Mouse (Mus musculus) lung, postnatal 14 days (tissue): ENCODE data around the gene Opalin.

ENCODE experiments used
- DNase-seq: peaks from one replicate; pipeline ENCODE4 v3.0.0; 2021

Opalin gene

DNA sequence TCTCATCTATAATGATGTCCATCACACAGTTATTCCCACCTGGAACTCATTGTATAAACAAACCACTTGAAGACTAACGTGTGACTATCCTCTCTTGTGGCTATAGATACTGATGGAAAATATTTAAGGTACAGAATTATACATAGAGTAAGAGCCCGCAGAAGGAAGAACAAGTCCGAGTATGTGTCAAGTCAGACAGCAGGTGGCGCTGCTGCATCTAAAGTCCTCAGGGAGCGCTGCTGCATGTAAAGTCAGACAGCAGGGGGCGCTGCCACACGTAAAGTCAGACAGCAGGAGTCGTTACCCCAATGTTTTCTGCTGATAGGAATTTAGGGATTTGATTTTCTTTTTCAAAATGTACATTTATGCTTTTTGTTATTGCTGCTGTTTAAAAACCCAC lies 5.4 kb downstream of the Opalin start:
- DNase-seq, result peak; percentile 93

DNA sequence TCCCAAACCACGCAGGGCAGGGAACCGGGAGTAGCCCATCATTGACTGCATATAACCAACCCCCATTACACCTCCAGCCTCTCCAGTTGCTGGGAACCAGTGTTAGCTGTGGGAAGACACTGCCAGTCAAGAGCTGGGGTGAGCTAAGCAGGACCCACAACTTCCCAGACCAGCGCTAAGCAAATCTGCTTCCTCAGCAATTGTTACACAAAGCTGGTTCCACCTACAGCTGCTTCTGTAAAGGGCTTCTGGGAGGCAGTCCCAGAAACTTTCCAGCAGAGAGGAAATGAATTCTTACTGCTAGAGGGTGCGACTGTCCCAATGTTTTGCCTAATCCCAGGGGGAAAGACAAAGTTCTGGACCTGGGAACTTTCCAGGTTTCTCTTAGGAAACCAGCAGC lies 22.2 kb downstream of the Opalin start:
- DNase-seq, result no peak

DNA sequence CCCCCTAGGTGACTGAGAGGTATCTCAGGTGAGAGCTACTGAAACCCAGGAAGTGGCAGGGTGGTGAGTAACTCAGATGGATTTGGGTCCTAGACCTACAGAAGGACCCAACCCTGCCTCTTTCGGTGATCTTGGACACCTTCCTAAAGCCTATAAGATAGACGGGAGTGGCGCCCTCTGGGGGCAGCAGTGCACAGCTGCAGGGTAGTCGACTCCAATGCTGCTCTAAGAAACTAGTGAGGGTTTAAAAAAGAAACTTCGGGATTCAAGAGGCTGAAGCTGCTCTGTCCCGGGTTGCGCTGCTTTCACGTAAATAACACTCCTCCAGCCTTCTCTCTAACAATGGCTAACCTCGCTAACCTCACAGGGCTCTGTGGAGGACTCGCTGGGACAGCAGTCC lies 23.4 kb downstream of the Opalin start:
- peak; percentile 44 for DNase-seq

DNA sequence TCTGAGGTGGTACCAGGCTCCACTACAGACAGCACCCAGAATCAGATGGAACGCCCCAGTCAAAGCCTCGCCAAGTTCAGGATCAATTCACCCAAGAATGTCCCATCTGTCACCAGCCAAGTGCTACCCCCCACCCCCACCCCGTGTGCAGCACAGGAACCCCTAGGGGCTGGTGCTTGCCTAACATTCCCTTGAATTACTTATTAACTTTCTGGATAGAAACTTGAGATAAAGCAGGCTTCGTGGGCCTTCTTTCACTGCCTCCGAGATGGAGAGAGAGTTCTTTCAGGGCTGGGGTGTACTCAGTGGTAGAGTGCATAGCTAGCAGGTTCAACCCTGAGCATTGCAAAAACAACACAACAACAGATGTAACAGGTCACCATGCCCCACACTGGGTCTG lies 24.7 kb downstream of the Opalin start:
- DNase-seq, result no peak

DNA sequence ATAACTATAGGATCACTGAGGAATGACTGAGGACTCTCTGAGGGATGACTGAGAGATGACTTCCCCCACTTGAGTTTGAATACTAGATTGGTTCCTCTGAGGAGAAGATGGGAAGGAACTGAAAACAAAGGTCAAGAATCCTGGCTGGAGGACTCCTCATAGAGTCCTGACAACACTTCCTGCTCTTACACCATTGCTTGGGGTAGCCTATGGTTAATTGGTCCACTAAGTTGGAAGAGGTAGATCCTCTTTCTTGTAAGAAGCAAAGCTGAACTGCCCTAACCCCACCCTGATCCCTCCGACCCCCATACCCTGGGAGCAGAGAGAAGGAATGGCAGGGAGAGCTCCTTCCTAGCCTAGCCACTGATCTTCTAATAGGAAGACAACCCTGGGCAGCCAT lies 25.2 kb downstream of the Opalin start:
- no peak for DNase-seq

DNA sequence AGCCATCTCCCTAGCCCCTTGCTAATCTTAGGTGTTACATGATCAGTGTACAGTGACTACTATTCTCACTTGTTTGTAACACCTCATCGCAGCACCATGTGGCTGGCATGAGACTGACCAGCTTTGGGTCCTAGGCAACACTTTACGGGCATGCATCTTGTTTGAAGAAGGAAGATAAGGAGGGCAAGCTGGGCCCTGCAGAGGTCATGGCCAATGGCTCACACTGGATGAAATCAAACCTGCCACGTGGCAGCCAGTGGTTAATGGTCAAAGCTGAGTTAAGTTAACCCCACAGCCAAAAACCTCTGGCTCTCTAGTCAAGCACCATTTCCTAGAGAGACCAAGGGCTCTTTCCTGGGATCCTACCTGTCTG lies 28.7 kb downstream of the Opalin start:
- DNase-seq, result no peak

DNA sequence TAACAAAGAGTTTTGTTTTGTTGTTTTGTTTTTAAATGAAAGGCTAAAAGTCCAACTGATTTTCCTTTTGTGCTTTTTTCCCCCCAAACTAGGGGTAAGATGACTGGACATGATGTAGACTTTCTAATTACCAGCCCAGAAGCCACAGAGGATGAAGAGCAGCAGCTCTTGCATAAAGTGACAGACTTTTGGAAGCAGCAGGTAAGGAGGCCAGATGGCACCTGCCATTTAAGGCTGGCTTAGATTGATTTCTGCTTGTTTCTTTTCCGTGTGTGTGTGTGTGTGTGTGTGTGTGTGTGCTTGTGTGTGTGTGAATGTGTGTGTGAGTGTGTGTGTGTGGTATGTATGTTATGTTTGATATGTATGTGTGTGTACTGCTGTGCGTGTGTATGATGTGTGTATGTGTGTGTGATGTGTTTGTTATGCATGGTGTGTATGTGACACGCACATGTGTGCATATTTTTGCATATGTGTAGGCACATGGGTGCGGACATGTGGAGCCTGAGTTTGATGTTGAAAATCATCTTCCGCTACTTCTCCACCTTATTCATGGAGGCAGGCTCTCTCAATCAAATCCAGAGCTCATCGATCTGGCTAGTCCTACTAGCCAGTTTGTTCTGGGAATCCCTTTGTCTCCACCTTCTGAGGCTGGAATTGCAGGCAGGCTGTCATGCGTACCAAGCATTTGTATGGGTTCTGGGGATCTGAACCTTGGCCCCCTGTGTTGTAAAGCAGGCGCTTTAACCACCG lies 29.3 kb downstream of the Opalin start:
- no peak for DNase-seq

DNA sequence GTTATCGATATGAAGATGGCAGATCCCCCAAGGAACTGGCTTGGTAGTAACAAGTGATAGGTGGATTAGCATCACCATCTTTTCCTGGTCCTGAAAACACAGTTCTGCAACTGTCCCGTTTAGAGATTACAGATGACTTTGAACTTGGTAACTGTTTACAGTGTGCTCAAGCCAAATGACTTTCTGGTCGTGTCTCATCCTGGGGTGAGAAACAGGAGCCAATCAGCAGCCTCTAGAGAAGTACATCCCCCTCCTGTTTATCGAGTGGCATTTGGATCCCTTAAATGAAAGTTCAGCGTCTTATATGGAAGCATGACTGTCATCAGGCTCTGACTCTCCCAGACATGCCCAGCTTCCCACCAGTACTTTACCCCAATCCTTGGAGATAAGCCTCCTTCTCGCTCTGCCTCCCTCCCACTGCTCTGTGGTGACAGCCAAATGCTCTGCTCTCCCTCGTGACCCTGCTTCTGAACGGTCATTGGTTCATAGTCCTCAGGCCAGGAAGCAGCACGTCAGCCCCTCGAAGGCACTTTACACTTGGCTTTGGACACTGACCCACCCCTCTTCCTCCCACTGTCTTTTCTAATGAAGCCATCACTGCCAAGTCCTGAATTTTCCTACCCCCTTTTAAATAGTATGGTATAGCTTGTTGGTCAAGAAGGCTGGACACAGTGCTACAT lies 31.7 kb downstream of the Opalin start:
- DNase-seq, result no peak

DNA sequence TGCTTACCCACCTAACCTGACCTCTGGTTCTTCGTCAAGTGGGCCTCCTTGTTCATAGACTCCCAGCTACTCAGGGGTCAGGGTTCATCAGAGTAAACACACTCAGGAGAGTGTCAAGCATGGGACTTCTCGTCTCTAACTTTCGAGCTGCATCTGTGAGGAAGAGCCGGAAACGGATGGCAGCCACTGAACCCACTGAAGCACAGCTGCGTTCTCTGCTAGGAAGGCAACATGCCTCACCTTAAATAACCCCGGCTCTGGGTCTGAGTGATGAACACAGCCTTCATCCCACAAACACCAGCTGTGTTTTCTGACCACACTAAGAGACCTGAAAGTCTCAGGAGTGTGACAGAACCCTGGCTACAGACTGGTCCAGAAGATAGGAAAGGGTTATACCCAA lies 37.8 kb downstream of the Opalin start:
- DNase-seq, result no peak

DNA sequence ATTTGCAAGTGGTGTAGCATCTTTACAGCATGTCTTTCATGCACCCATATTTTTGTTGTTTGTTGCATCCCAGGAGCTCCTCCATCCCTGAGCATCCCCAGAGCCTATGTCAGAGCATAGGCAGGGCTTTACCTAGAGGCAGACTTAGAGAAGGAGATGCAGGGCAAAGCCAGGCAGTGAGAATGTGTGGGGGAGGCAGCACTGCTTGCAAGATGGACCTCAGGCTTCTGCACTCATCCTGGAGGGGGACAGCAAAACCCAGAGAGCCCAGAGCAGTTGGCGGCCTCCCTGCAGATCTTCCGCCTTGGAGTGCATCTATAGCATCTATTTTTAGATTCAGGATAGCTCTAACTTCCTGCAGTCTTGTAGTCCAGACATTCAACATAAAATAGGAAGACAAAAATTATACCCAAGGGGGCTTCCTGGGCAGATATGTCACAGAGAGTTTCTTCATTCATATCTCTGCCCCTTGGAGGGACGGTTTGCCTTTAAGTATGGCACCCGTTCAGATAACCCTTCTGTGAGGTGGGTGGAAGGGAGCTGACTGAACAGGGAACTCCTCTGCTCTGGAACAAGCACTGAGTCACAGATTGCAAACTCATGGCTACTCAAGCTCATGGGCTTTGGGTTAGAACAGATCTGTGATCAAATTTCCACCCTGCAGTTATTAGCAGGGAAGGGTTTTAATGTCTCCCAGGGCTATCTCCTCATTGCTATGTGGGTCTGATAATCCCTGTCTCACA lies 40.9 kb downstream of the Opalin start:
- DNase-seq, result no peak

DNA sequence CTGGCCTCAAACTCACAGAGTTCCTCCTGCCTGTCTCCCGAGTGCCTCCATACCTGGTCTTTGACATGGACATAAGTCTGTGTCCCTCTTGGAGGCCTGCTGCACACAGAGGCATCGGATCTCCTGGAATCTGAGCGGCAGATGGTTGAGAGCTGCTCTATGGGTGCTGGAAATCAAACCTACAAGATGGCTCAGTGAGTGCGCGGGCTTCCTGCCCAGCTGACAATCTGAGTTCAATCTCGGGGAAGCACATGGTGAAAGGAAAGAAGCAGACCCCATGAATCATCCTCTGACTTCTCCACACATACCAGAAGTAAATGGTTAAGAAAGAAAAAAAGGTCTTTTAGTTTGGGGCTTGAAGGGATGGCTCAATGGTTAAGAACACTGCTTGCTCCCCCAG lies 45.0 kb downstream of the Opalin start:
- DNase-seq, result no peak

DNA sequence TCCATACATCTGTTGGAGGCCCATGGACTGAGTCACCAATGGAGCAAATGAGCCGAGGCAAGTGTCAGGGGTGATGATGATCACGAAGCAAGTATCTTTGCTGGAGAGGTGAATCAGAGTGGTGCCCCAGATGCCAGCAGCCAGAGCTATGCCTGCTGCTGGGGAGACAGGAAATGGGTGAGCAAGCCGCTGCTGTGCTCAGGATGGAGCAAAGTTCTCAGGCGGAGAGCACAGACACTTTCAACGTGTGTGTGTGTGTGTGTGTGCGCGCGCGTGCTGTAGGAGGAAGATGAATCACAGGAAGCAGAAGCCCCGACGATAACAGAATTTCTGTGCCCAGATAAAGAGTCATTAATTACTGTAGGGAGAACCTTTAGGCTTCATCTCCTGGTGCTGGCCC lies 45.9 kb downstream of the Opalin start:
- DNase-seq, result peak; percentile 16

DNA sequence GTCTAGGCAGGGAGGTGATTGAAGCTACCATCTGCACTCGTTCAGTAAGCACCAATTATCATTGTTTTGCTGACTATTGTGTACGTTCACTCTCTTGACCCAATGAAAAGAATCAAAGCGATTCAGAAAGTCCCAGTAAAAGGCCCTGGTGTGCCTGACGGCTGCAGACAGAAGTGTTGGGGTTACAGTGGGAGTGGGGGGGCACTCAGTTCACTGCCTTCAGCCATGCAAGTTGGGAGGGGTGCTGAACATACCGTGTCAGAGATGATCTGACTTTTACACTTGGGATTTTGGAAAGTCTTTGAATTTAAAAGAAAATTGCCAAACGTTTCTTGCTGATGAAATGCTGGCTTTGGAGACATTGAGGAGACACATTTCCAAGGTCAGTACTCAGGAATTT lies 46.8 kb downstream of the Opalin start:
- DNase-seq, result no peak

DNA sequence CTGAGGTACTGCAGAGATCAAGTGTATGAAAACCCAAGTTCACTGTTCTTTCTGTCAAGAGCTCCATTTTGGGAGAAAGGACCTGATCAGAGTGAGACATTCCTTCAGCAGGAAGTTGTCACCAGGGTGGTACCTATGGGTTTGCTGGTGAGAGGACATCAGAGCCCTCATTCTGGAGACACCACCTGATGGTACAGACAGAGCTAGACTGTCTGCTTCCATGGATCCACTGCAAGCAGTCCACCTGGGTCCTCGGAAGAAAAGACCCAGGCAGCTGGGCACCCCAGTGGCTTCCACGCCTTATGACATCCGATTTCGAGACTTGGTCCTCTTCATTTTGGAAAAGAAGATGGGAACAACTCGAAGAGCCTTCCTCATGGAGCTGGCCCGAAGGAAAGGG lies 47.7 kb downstream of the Opalin start, which contains the start of gene Dntt:
TSS of gene Dntt (plus strand) at position 57 of the 400 bp plus-strand sequence.
- no peak for DNase-seq

DNA sequence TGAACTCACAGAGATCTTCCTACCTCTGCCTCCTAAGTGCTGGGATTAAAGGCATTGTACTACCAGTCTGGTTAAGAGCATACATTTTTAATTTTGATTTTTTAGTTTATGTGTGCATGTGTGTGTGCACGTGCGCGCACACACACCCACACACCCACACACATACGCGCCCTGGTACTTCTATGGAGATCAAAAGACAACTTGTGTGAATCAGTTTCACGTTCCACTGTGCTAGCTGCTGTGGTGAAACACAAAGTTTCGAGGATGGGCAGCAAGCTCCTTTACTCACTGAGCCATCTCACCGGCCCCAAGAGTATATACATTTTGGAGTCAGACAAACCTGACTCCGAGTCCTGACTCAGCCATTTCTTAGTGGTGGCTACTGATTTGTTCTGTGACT lies 49.3 kb downstream of the Opalin start:
- no peak for DNase-seq

DNA sequence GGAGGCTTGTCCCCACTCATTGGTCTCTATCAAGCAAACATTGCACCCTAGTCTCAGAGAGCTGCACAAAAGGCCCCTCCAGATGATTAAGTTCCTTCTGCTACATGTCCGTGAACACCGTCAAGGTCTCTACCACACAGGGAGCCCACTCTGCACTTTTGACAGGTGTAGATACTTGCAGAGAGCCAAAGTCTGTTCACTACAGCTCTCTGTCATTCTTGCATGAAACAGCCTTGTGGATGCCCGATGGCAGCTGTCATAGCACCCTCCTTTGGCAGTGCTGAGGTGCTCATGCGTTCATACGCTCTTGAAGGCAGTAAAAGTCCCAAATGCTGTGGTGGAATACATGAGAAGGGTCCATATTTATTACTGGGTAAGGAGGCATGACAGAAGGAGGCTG lies 49.9 kb downstream of the Opalin start:
- no peak for DNase-seq

DNA sequence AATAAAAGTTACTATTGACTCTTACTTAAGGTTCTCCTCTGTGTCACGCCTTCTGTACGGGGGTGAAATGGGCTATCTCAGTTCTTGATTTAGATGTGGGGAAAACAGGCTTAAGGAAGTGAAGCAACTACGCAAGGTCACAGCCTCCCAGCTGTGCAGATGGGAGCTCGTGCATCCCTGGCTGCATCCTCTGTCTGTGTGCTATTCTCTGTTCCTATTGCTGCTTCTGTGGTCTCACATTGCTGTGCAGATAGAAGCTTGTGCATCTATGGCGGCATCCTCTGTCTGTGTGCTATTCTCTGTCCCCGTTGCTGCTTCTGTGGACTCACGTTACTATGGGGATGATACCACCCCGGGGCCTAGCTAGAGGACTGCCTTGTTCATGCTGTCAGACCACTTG lies 50.4 kb downstream of the Opalin start:
- DNase-seq, result no peak

DNA sequence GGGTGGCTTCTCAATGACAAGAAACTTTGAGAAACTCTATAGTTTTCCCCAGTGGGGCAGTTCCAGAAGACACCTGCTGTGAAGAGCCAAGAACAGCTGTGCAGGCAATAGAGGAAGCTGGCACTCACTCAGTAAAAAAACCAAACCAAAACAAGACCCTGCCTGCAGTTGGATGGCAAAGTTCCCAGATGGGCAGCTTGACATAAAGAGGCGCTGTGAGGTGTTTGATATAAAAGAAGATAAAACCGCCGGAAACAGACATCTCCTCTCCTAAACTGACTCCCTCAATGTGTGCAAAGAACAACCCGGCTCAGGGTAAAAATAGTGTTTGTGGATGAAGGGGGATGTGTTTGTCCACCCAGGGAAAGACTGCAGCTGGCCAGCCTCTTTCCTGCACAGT lies 54.7 kb downstream of the Opalin start:
- no peak for DNase-seq

DNA sequence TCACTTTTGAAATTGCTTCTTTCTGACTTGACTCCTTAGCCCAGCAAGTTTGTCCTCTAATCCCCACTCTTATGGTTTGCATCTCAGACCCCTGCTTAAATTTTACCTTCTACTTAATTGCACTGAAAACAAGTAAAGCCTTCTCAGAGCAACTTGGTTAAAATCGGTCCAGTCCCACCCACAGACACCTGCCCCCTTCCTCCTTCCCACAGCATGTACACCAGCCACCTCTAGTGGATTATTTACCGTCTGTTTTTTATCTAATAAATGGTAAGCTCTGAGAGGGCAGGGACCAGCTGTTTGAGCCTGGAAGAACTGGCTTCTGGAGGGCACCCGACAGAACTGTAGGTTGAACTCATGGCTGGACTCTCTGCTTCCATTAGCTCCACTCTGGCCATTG lies 56.4 kb downstream of the Opalin start:
- no peak for DNase-seq

DNA sequence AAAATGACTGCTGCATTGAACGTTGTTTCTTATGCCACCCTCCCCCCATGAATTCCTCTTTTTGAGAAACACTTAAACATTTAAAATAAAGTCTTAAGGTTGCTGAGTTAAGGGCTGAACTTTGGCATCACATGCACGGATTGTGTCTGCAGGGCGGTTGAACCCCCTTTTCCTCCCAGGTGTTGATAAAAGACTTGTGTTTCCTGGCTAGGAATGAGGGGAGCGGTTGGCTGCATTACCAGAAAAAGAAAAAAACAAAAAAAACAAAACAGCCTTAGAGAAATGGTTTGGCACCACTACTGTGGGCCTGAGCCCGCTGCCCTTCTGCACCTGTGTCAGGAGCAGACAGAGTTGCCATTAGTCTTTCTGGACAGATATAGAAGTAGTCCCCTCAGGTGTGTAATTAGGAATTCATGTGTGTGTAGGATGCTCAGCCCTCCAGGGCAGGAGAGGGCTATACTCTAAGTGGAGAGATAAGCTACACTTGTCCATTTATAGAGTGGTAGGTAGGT lies 57.7 kb downstream of the Opalin start:
- no peak for DNase-seq

DNA sequence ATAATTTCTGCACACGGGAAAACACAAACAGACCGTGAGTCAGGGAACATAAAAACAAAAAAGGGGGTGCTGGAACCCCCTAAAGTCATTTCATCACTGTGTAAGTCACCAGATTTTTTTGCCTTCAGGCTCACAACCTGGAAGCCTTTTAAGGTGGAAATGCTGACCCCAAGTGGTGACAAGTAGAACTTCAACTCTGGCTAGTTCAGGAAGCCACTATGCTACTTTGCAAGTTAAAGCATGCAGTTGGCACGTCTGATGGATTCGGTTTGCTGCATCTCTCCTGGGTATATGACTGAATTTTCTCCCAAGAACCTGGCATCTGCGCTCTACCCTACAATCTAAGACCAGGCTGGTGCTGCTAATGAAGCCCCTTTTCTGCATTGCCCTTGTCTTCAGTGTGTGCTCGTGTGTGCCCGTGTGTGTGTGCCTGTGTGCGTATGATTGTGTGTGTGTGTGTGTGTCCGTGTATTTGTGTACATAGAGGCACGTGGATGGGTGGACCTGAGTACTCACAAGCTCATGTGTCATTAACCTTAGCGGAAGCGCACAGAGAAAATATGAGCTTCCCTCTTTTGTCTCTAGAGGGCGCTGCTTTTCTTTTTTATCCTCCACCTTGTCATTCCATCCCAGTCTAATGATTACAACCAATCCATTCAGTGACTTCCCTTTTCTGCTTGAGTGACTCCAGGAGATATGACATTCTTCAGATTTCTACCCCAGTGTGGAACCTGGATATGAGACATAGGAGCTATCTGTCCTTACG lies 60.8 kb downstream of the Opalin start:
- peak; percentile 61 for DNase-seq

DNA sequence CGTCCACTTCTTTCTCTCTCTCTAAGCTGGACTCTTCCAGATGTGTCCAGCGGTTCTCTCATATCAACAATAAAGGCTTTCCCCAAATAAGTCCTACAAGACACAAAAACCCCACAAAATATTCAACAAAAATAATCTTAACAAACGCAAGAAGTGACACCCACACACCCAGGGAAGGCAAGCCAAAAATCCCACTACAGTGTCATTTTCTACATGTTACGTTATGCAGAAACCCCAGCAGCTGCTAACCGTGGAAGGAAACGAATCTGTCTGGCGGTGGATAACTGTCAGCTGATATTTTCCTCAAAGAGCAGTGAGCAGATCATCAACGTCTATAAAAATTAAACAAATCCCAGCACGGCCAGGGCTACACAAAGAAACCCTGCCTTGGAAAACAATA lies 62.9 kb downstream of the Opalin start:
- DNase-seq, result no peak

DNA sequence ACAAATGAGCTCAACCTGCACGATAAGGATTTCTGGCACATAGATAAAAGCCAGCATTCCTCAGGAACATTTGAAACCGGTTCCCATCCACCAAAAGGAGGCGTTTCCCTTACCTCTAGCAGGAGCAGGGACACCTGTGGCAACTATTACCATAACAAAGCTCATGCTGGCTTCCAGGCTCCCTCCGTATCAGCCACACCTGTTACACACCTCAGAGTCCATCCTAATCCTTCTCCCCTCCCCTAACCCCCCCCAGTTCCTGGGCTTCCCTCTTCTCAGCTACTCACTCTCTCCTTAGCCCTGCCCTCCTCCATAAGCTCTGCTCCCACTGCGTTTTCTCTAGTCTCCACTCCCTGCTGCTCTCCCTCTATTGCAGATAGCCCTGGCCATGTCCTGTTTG lies 63.3 kb downstream of the Opalin start:
- no peak for DNase-seq
